Mouse (Mus musculus) stomach, postnatal 0 days (tissue): ENCODE results near the gene Sik1.

Source experiments
- CTCF ChIP-seq: IDR thresholded peaks from 2 replicates; pipeline ENCODE4 v1.5.1; 2016; ENCODE audit warnings: antibody characterized with exemption, low read depth, mild to moderate bottlenecking, moderate library complexity
- EP300 ChIP-seq: optimal IDR thresholded peaks from 2 replicates; pipeline ENCODE3; 2016; ENCODE audit warnings: antibody characterized with exemption

- TF ChIP-seq CTCF: no peak
- no peak for TF ChIP-seq EP300
Observed at GRCm38 (mm10) chr17:31800852-31801363, 54.7 kb downstream of the Sik1 start.
